11 mouse cellular contexts compared by ENCODE assay signal in genomic region chr13:32649982-32650381, GRCm38 (mm10).
"Had no signal": no experiment of that assay in that cellular context is flagged by ENCODE, and none has a peak within 500 bp of the region (broad histone marks: within the 10 kb centered on the region; RNA-seq: fewer than 3 reads in every experiment).

No protein-coding gene starts in this region.

- H3K36me3 ChIP-seq: midbrain, embryonic 13.5 days had no signal

- DNase-seq: kidney, adult 11 months; kidney, postnatal 14 days; left cerebral cortex, postnatal 4 days; lung, adult 18-20 months; lung, postnatal 4 days; right cerebral cortex, postnatal 14 days; thymus, postnatal 36 days had no signal

- H3K4me1 ChIP-seq: megakaryocyte, embryonic 14.5 days; midbrain, embryonic 13.5 days had no signal

- ATAC-seq: lung, postnatal 0 days; midbrain, embryonic 13.5 days had no signal

- H3K9ac ChIP-seq: liver, embryonic 14.5 days; midbrain, embryonic 13.5 days had no signal

- H3K4me3 ChIP-seq: megakaryocyte, embryonic 14.5 days; midbrain, embryonic 13.5 days had no signal

- H3K4me2 ChIP-seq: midbrain, embryonic 13.5 days had no signal

- H3K27me3 ChIP-seq: megakaryocyte, embryonic 14.5 days; midbrain, embryonic 13.5 days had no signal

- H3K27ac ChIP-seq: liver, embryonic 14.5 days; midbrain, embryonic 13.5 days had no signal

- H3K9me3 ChIP-seq: megakaryocyte, embryonic 14.5 days; midbrain, embryonic 13.5 days had no signal
